Mouse (Mus musculus): ENCODE data around the gene Synpo2.

- TF ChIP-seq CTCF (IDR thresholded peaks at IDR 0.05; ENCODE audit: low read depth) (no peak), EP300 (optimal IDR thresholded peaks at IDR 0.05) (no peak)
Observed at GRCm38 (mm10) chr3:123128091-123128490, 107.9 kb downstream of the Synpo2 start.
